Mouse (Mus musculus): ENCODE results near the gene Zbtb22. TPM values are rescaled to one million over a fixed set of nuclear protein-coding genes. Genes with fewer than 3 reads are reported as not detected.
"Not testable (repeated sequence)": the region's sequence is repeated elsewhere in the genome, so short reads cannot be mapped to it uniquely, and the experiment has no call there.

Gene Zbtb22
- polyA plus RNA-seq, 1 experiment from 2014 or later, result 25.3 TPM

GRCm38 (mm10) chr17:33893011-33893410 lies 22.7 kb upstream of the Zbtb22 start:
- not testable (repeated sequence) for H3K4me2 ChIP-seq (replicated peaks); H3K27ac ChIP-seq (replicated peaks); H3K9me3 ChIP-seq; H3K4me3 ChIP-seq; H3K9ac ChIP-seq (replicated peaks); ATAC-seq (ENCODE audit: low FRiP score, low read depth); H3K27me3 ChIP-seq; H3K36me3 ChIP-seq
- WGBS, result 80% methylated on average over 4 of the region's 4 CpGs
- peaks cover 16% of the 10 kb centered on the region for H3K4me1 ChIP-seq

- H3K4me1 ChIP-seq, result no peaks in the 10 kb centered on the region
- H3K4me2 ChIP-seq (replicated peaks), result no peak overlapping the region
- no peak for ATAC-seq (ENCODE audit: low FRiP score, low read depth)
- H3K4me3 ChIP-seq, result no peak overlapping the region
- no peak overlapping the region for H3K9ac ChIP-seq (replicated peaks)
- H3K27ac ChIP-seq (replicated peaks), result no peak overlapping the region
- no peaks in the 10 kb centered on the region for H3K9me3 ChIP-seq
- 0 out of 2 replicates have a peak, but pooled peaks cover 5% of the 10 kb centered on the region for H3K27me3 ChIP-seq
- 45% methylated on average over 6 of the region's 6 CpGs for WGBS
- H3K36me3 ChIP-seq, result no peaks in the 10 kb centered on the region
Observed at GRCm38 (mm10) chr17:33897114-33897794, 18.4 kb upstream of the Zbtb22 start.

- H3K27me3 ChIP-seq; H3K4me3 ChIP-seq; H3K9ac ChIP-seq (replicated peaks); H3K4me1 ChIP-seq; H3K36me3 ChIP-seq; H3K27ac ChIP-seq (replicated peaks); H3K4me2 ChIP-seq (replicated peaks); H3K9me3 ChIP-seq; ATAC-seq (ENCODE audit: low FRiP score, low read depth): not testable (repeated sequence)
- 86% methylated on average over 4 of the region's 4 CpGs for WGBS
Observed at GRCm38 (mm10) chr17:33898193-33898592, 17.5 kb upstream of the Zbtb22 start.

GRCm38 (mm10) chr17:33899642-33900041 lies 16.1 kb upstream of the Zbtb22 start:
- 79% methylated on average over 4 of the region's 4 CpGs for WGBS
- no peak overlapping the region for H3K27ac ChIP-seq (replicated peaks)

GRCm38 (mm10) chr17:33900281-33900988 lies 15.3 kb upstream of the Zbtb22 start:
- H3K9me3 ChIP-seq, result no peaks in the 10 kb centered on the region
- H3K9ac ChIP-seq (replicated peaks), result no peak overlapping the region
- no peak overlapping the region for H3K4me3 ChIP-seq
- no peaks in the 10 kb centered on the region for H3K36me3 ChIP-seq
- H3K4me2 ChIP-seq (replicated peaks), result no peak overlapping the region
- H3K4me1 ChIP-seq, result no peaks in the 10 kb centered on the region
- ATAC-seq (ENCODE audit: low FRiP score, low read depth), result no peak
- no peaks in the 10 kb centered on the region for H3K27me3 ChIP-seq
- no peak overlapping the region for H3K27ac ChIP-seq (replicated peaks)
- WGBS, result 75% methylated on average over 7 of the region's 7 CpGs

More at GRCm38 (mm10) chr17:33899642-33900041, 16.1 kb upstream of the Zbtb22 start:
- no peak overlapping the region for H3K4me3 ChIP-seq
- H3K9me3 ChIP-seq, result no peaks in the 10 kb centered on the region
- H3K4me1 ChIP-seq, result no peaks in the 10 kb centered on the region
- H3K9ac ChIP-seq (replicated peaks), result no peak overlapping the region
- no peak for ATAC-seq (ENCODE audit: low FRiP score, low read depth)
- H3K4me2 ChIP-seq (replicated peaks), result no peak overlapping the region
- H3K36me3 ChIP-seq, result no peaks in the 10 kb centered on the region
- H3K27me3 ChIP-seq, result no peaks in the 10 kb centered on the region

GRCm38 (mm10) chr17:33900989-33901314 lies 14.8 kb upstream of the Zbtb22 start:
- Histone ChIP-seq H3K4me2 (replicated peaks) (no peak overlapping the region), H3K4me1 (no peaks in the 10 kb centered on the region), H3K36me3 (no peaks in the 10 kb centered on the region), H3K27ac (replicated peaks) (no peak overlapping the region), H3K4me3 (no peak overlapping the region), H3K9me3 (no peaks in the 10 kb centered on the region), H3K27me3 (no peaks in the 10 kb centered on the region), H3K9ac (replicated peaks) (no peak overlapping the region)
- no peak for ATAC-seq (ENCODE audit: low FRiP score, low read depth)
- WGBS, result 82% methylated on average over 4 of the region's 4 CpGs

GRCm38 (mm10) chr17:33901653-33902052 lies 14.1 kb upstream of the Zbtb22 start:
- Histone ChIP-seq H3K27me3 (no peaks in the 10 kb centered on the region), H3K9me3 (no peaks in the 10 kb centered on the region), H3K9ac (replicated peaks) (no peak overlapping the region), H3K27ac (replicated peaks) (no peak overlapping the region), H3K36me3 (no peaks in the 10 kb centered on the region), H3K4me1 (no peaks in the 10 kb centered on the region), H3K4me2 (replicated peaks) (no peak overlapping the region), H3K4me3 (no peak overlapping the region)
- 78% methylated on average over 4 of the region's 4 CpGs for WGBS
- no peak for ATAC-seq (ENCODE audit: low FRiP score, low read depth)

GRCm38 (mm10) chr17:33902079-33902478 lies 13.6 kb upstream of the Zbtb22 start:
- WGBS, result 82% methylated on average over 4 of the region's 4 CpGs
- H3K4me1 ChIP-seq, result no peaks in the 10 kb centered on the region
- H3K36me3 ChIP-seq, result no peaks in the 10 kb centered on the region
- H3K4me3 ChIP-seq, result no peak overlapping the region
- no peak for ATAC-seq (ENCODE audit: low FRiP score, low read depth)
- H3K4me2 ChIP-seq (replicated peaks), result no peak overlapping the region
- no peak overlapping the region for H3K27ac ChIP-seq (replicated peaks)
- H3K9ac ChIP-seq (replicated peaks), result no peak overlapping the region
- H3K9me3 ChIP-seq, result no peaks in the 10 kb centered on the region
- H3K27me3 ChIP-seq, result no peaks in the 10 kb centered on the region

GRCm38 (mm10) chr17:33902491-33902890 lies 13.2 kb upstream of the Zbtb22 start:
- H3K4me1 ChIP-seq, result no peaks in the 10 kb centered on the region
- no peaks in the 10 kb centered on the region for H3K27me3 ChIP-seq
- H3K4me3 ChIP-seq, result no peak overlapping the region
- no peak overlapping the region for H3K9ac ChIP-seq (replicated peaks)
- WGBS, result 88% methylated on average over 7 of the region's 7 CpGs
- H3K36me3 ChIP-seq, result no peaks in the 10 kb centered on the region
- H3K4me2 ChIP-seq (replicated peaks), result no peak overlapping the region
- no peaks in the 10 kb centered on the region for H3K9me3 ChIP-seq
- no peak for ATAC-seq (ENCODE audit: low FRiP score, low read depth)
- no peak overlapping the region for H3K27ac ChIP-seq (replicated peaks)

GRCm38 (mm10) chr17:33903911-33904651 lies 11.6 kb upstream of the Zbtb22 start:
- H3K4me3 ChIP-seq; H3K36me3 ChIP-seq; H3K4me2 ChIP-seq (replicated peaks); H3K27me3 ChIP-seq; H3K9me3 ChIP-seq; H3K27ac ChIP-seq (replicated peaks); ATAC-seq (ENCODE audit: low FRiP score, low read depth); H3K9ac ChIP-seq (replicated peaks): not testable (repeated sequence)
- WGBS, result 75% methylated on average over 6 of the region's 6 CpGs
- H3K4me1 ChIP-seq, result peaks cover 12% of the 10 kb centered on the region

- not testable (repeated sequence) for H3K4me3 ChIP-seq; H3K9ac ChIP-seq (replicated peaks); H3K27me3 ChIP-seq; ATAC-seq (ENCODE audit: low FRiP score, low read depth); H3K27ac ChIP-seq (replicated peaks); H3K36me3 ChIP-seq; H3K4me2 ChIP-seq (replicated peaks); H3K9me3 ChIP-seq
- 64% methylated on average over 1 of the region's 4 CpGs for WGBS
- peaks cover 13% of the 10 kb centered on the region for H3K4me1 ChIP-seq
Observed at GRCm38 (mm10) chr17:33904835-33905234, 10.9 kb upstream of the Zbtb22 start, which contains the start of gene Platr17. Gene Platr17, plus strand, starts transcription at chr17:33905135.

All from midbrain, embryonic 12.5 days (tissue).